Mouse (Mus musculus) myocyte (in vitro differentiated cells): ENCODE data around the gene Olfml2b.

Experiments
- POLR2A ChIP-seq: IDR thresholded peaks from one replicate; pipeline ENCODE4 v1.6.1; 2011; ENCODE audit warnings: low read depth, mild to moderate bottlenecking, control low read depth, moderate library complexity; ENCODE audit not compliant: insufficient read length
- USF1 ChIP-seq: IDR thresholded peaks from one replicate; pipeline ENCODE4 v1.6.1; 2011; ENCODE audit warnings: low read depth, mild to moderate bottlenecking, control low read depth, moderate library complexity

DNA sequence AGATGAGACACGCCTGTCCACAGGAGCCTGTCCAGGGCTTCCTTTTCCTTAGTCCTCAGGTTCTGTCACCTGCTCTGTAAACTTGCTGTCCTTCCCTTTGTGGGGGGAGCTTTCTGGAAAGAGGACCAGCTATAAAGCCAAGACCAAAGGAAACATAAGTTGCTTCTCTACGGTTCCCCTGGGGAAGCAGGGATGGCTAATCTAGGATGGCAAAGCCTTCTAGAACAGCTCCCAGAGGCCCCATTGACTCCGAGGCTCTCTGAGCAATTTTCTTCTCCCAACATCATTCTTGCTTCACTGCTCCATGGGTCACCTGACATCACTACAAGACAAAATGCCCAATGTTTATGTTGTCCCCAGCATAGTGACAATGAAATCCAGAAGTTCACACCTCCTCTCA lies 32.7 kb upstream of the Olfml2b start:
- TF ChIP-seq POLR2A (no peak), USF1 (no peak)
